Mouse (Mus musculus): Measurements from ENCODE around the gene Ptges2.

GRCm38 (mm10) chr2:32412742-32413531, 17.2 kb downstream of the Ptges2 start:
- TF ChIP-seq CTCF (IDR thresholded peaks at IDR 0.05; ENCODE audit: low read depth, low read length) (no peak), GATA1 (IDR thresholded peaks at IDR 0.05; ENCODE audit: borderline replicate concordance, low read length) (no peak), POLR2AphosphoS5 (IDR thresholded peaks at IDR 0.05; ENCODE audit: insufficient replicate concordance, low read depth, low read length) (no peak)
